Mouse (Mus musculus) neutrophil, adult 65 days (primary cell): ENCODE results near the gene Sstr3. TPM values are rescaled to one million over a fixed set of nuclear protein-coding genes. Genes with fewer than 3 reads are reported as not detected.

Source experiments
- total RNA-seq: library from RNA; stranded (reverse); gene quantifications from 2 replicates; pipeline ENCODE4 v1.2.4, GENCODE M21; 2023

The Sstr3 gene
- not detected in 2 replicates for total RNA-seq

DNA sequence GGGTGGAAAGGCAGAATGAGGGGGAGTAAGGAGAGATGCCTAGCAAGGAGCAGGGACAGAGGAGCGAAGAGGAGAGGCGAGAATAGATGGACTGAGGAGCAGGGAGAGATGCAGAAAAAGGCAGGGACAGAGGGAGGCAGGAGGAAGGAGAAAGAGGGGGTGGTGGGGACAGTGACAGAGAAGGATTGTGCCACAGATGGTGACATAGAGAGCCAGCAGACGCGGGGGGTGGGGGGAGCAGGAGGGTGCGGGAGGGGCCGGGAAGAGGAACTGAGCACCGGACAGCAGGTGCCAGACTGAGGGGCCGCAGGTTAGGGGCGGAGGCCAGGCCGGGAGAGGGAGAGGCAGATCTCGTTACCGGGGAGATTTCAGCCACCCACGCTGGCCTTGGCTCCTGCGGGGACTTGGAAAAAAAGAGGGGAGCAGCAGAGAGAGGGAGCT is at the start of gene Sstr3:
Gene Sstr3, minus strand, starts transcription at position 125 of the 441 bp plus-strand sequence.

DNA sequence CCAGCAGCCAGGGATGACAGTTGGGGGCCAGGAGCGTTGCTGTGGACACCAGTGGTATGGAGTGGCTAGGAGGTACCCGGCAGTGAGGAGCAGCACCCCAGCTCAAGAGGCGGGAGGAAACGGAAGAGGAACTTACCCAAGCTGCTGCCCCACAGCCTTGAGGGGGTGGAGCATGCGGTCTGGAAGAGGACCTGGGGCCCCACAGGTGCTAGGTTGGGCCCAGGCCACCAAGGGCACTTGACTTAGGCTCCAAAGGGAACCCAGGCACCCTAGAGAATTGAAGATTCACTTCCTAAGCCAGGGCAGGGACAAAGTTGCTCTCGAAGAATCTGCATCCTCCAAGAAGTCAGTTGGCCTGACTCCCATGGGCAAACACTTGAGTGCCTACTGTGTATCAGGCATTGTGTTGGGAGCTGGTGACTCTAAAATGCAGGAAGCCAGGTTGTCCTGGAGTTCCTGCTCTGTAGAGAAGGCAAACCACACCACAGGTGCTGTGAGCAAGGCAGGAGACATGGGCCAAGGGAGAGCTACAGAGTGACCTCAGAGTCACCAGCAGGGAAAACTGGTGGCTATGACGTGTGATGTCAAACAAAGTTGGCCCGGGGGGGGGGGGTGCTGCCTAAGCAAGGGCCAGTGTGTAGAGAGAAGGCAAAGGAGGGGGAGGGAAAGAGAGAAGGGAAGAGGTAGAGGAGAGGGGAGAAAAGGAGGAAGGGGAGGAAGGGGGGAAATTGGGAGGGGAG is 28.3 kb upstream of the Sstr3 start, which contains the start of gene Rac2:
Gene Rac2, minus strand, starts transcription at position 126 of the 740 bp plus-strand sequence.

DNA sequence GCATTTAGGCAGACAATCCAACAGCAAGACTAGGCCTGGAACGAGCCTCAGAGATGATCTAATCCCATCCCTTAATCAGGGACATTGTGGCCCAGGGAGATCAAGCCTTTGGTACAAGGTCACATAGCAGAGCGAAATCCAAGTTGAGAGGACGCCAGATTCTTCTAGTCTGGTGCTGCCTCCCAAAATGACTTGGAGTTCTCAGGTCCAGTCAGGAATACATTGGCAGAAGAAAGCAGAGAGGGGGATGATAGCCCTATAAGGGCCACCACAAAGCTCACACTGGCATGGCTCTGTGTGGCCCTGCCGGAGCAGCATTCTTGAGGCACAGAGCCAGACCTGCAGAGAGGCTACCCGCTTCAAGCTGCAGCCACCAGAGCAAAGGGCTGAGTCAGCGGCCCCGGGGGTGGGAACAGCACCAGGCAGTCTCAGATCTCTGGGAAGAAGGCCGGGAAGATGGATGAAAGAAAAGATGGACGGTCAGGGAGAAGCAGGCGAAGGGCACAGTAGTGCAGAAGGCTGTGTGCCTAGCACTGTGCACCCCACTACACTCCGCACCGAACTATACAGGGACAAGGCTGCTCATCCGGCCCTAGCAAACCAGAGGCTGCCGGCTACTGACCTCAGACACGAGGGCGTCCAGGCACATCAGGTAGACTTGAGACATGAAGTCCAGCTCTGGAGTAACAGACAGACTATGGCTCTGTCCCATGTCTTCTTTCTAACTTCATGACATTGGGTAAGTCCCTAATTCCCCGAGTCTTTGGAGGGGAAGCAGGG is 13.6 kb downstream of the Sstr3 start, which contains the start of gene C1qtnf6:
Gene C1qtnf6, minus strand, starts transcription at position 746 of the 780 bp plus-strand sequence.

DNA sequence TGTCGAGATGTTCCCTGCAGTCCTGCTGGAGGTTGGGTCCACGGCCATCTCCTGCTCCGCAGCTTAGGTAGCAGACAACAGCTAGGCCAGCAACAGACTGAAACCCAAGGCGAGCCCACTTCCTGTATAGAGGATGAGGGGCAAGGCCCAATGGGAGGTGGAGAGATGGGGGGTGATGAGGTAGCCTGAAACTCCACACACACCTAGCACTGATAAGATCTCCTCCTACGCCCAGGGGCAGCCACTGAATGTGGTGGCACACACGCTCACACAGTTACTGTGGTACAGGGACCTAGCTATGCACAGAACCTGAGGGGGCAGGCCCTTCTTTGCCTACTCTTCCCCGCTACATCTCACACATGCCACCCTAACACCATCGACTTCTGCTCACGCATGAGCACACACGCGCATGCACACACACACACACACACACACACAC is 49.5 kb downstream of the Sstr3 start, which contains the start of gene Il2rb:
Gene Il2rb, minus strand, starts transcription at position 304 of the 439 bp plus-strand sequence.

Other genes starting within 250 kb of the Sstr3 start
- 26.7 and 28.6 TPM in 2 replicates for gene Csf2rb2, start 239.0 kb downstream of the Sstr3 start, total RNA-seq
- gene Csf2rb, start 218.9 kb downstream of the Sstr3 start, total RNA-seq, result 233 and 237 TPM in 2 replicates
- not detected in 2 replicates for gene Tex33, start 148.8 kb downstream of the Sstr3 start, total RNA-seq
- 19.2 and 23.1 TPM in 2 replicates for gene Tst, start 138.8 kb downstream of the Sstr3 start, total RNA-seq
- 29.4 and 30.6 TPM in 2 replicates for gene Mpst, start 138.3 kb downstream of the Sstr3 start, total RNA-seq
- 5.1 and 7.8 TPM in 2 replicates for gene Kctd17, start 116.1 kb downstream of the Sstr3 start, total RNA-seq
- gene Tmprss6, start 76.1 kb downstream of the Sstr3 start, total RNA-seq, result not detected in 2 replicates
- gene Il2rb, start 49.4 kb downstream of the Sstr3 start, total RNA-seq, result 0.66 TPM in 1 of 2 replicates, not detected in the other
- 0.16 and 1.0 TPM in 2 replicates for gene C1qtnf6, start 13.3 kb downstream of the Sstr3 start, total RNA-seq
- gene Rac2, start 28.1 kb upstream of the Sstr3 start, total RNA-seq, result 1,248 and 1,692 TPM in 2 replicates
- gene Cyth4, start 52.4 kb upstream of the Sstr3 start, total RNA-seq, result 179 and 199 TPM in 2 replicates
- gene Elfn2, start 174.1 kb upstream of the Sstr3 start, total RNA-seq, result 0.18 and 0.54 TPM in 2 replicates
- gene Mfng, start 228.8 kb upstream of the Sstr3 start, total RNA-seq, result 9.8 and 11.6 TPM in 2 replicates